Mouse (Mus musculus): ENCODE data around the gene Ppt2. TPM values are rescaled to one million over a fixed set of nuclear protein-coding genes. Genes with fewer than 3 reads are reported as not detected.

The Ppt2 gene
- polyA plus RNA-seq, 1 experiment from 2014 or later: 26.4 TPM

DNA sequence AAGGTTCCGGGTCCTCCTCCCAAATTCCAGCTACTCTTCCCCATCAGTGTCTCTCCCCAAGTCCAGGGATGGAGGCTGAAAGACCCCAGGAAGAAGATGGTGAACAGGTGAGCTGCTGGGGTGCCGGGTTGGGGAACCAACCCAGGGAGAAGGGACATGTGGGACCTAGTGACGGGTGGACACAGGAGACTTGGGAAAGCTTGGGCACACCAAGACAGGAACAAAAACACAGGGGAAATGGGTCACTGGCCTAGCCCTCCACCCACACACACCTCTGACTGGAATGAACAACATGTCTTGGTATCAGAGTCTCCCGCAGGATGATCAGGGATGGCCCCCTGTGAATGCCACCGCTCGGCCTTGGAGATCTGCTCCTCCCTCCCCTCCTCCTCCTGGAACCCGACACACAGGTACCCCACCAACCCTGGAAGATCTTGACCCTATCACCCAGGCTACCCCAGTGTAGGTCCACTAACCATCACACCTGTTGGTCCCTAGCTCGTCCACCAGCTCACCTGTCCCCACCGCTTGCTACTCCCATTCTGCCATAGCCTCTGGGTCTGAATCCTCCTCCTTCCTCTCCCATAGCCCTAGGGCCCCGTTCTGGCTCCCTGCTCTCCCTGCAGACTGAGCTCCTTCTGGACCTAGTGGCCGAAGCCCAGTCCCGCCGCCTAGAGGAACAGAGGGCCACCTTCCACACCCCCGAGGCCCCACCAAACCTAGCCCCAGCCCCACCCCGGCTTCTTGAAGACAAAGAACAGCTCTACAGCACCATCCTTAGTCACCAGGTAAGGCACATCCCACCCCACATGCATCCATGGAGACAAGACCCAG is 37.9 kb downstream of the Ppt2 start:
- no peak for ATAC-seq (ENCODE audit: low FRiP score)
- H3K9me3 ChIP-seq (ENCODE audit: control insufficient read depth, low read length): no peaks in the 10 kb centered on the region
- H3K4me1 ChIP-seq (ENCODE audit: control insufficient read depth, insufficient read depth, low read length): peaks cover 65% of the 10 kb centered on the region
- WGBS: 64% methylated on average over 15 of the region's 15 CpGs
- no peak overlapping the region for H3K4me3 ChIP-seq (ENCODE audit: low read depth, low read length)
- H3K27ac ChIP-seq (ENCODE audit: low read depth, low read length): peak overlapping the region; percentile 97
- peak overlapping the region; percentile 96; the same call in 1 of the 2 replicates for H3K9ac ChIP-seq (ENCODE audit: low read length)
- no peak for DNase-seq (ENCODE audit: low spot score, missing footprints)
- H3K27me3 ChIP-seq (ENCODE audit: control insufficient read depth, insufficient read depth, low read length): no peaks in the 10 kb centered on the region
- peak overlapping the region; percentile 82; the same call in 1 of the 2 replicates for H3K4me2 ChIP-seq
- H3K36me3 ChIP-seq (ENCODE audit: control insufficient read depth, insufficient read depth, low read length): peaks cover 3% of the 10 kb centered on the region; the same call in 1 of the 2 replicates

DNA sequence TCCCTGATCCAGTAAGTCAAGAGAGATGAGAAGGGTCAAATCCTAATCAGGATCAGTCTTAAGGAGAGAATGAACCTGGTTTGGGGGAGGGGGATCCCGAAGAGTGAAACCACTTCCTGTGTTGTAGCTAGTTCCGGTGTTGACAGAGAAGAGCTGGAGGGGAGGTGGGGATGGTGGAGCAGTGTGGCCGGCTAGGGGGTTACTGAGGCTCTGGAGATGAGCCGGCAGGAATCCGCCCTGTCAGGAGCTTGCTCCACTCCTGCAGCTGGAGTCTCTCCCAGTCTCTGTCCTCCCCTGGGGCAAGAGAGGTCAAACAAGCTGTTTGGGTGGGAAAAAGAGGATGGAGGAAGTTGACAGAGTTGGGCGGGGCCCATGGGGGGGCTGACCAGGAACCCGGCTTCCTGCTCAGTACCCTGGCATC is 38.6 kb downstream of the Ppt2 start, which contains the start of gene Gpsm3:
Gene Gpsm3 (plus strand): TSS at position 126 of the 421 bp plus-strand sequence.
- H3K4me1 ChIP-seq (ENCODE audit: control insufficient read depth, insufficient read depth, low read length): peaks cover 59% of the 10 kb centered on the region
- 30% methylated on average over 7 of the region's 7 CpGs for WGBS
- peak within 1 kb of the TSS; percentile 96; the same call in 1 of the 2 replicates for H3K9ac ChIP-seq (ENCODE audit: low read length)
- ATAC-seq (ENCODE audit: low FRiP score): no peak
- no peak for DNase-seq (ENCODE audit: low spot score, missing footprints)
- H3K4me2 ChIP-seq: peak within 1 kb of the TSS; percentile 82; the same call in 1 of the 2 replicates
- H3K9me3 ChIP-seq (ENCODE audit: control insufficient read depth, low read length): no peaks in the 10 kb centered on the region
- peak within 1 kb of the TSS; percentile 97 for H3K27ac ChIP-seq (ENCODE audit: low read depth, low read length)
- no peak within 1 kb of the TSS for H3K4me3 ChIP-seq (ENCODE audit: low read depth, low read length)
- H3K36me3 ChIP-seq (ENCODE audit: control insufficient read depth, insufficient read depth, low read length): no peaks in the 10 kb centered on the region; the same call in none of the 2 replicates
- no peaks in the 10 kb centered on the region for H3K27me3 ChIP-seq (ENCODE audit: control insufficient read depth, insufficient read depth, low read length)

DNA sequence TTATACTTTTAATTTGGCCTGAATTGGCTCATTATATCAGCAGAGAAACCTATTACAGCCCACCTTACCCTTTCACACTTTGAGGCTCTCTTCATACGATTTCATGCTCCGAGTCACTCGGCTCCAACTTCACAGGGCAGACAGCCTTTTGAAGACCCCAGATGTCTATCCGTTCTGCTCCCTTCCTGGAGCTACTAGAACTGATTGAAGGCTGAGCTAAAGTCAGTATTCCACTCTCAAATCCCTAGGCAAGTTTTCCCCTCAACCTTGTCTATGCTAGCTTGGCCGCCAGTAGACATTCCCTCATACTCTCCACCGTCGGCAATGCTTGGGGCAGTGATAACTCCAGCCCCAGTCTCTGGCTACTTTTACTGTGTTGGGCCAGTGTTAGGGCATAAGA is 39.1 kb downstream of the Ppt2 start:
- 49% methylated on average over 7 of the region's 7 CpGs for WGBS
- no peak overlapping the region for H3K4me3 ChIP-seq (ENCODE audit: low read depth, low read length)
- H3K27me3 ChIP-seq (ENCODE audit: control insufficient read depth, insufficient read depth, low read length): no peaks in the 10 kb centered on the region
- H3K9ac ChIP-seq (ENCODE audit: low read length): no peak overlapping the region
- no peak overlapping the region for H3K4me2 ChIP-seq
- peaks cover 55% of the 10 kb centered on the region for H3K4me1 ChIP-seq (ENCODE audit: control insufficient read depth, insufficient read depth, low read length)
- no peaks in the 10 kb centered on the region for H3K9me3 ChIP-seq (ENCODE audit: control insufficient read depth, low read length)
- ATAC-seq (ENCODE audit: low FRiP score) (no peak), DNase-seq (ENCODE audit: low spot score, missing footprints) (no peak)
- H3K27ac ChIP-seq (ENCODE audit: low read depth, low read length): peak overlapping the region; percentile 11; the same call in 1 of the 2 replicates
- no peaks in the 10 kb centered on the region; the same call in none of the 2 replicates for H3K36me3 ChIP-seq (ENCODE audit: control insufficient read depth, insufficient read depth, low read length)

DNA sequence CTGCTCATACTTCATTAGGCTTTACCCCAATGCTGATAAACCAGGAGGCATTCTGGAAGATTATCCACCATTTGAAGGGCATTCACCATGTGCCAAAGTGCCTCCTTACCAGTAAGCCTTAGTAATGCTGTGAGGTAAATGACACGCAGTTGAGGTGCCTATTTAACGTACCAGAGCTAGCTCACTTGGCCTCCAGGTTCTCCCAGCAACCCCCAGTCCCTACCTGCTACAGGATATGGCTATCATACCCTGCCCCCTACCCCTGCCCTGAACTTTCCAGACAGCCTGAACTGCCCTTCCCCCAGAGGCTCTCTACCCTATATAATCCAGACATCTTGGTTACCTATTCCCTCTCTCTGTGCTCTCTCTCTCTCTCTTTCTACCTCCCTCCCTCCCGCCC is 39.5 kb downstream of the Ppt2 start:
- H3K27ac ChIP-seq (ENCODE audit: low read depth, low read length): no peak overlapping the region; the same call in 1 of the 2 replicates
- H3K4me2 ChIP-seq: no peak overlapping the region
- DNase-seq (ENCODE audit: low spot score, missing footprints) (no peak), ATAC-seq (ENCODE audit: low FRiP score) (no peak)
- H3K9ac ChIP-seq (ENCODE audit: low read length): no peak overlapping the region
- WGBS: 63% methylated on average over 3 of the region's 3 CpGs
- H3K9me3 ChIP-seq (ENCODE audit: control insufficient read depth, low read length): no peaks in the 10 kb centered on the region
- H3K4me1 ChIP-seq (ENCODE audit: control insufficient read depth, insufficient read depth, low read length): peaks cover 50% of the 10 kb centered on the region
- no peak overlapping the region for H3K4me3 ChIP-seq (ENCODE audit: low read depth, low read length)
- H3K27me3 ChIP-seq (ENCODE audit: control insufficient read depth, insufficient read depth, low read length): no peaks in the 10 kb centered on the region
- H3K36me3 ChIP-seq (ENCODE audit: control insufficient read depth, insufficient read depth, low read length): no peaks in the 10 kb centered on the region; the same call in 1 of the 2 replicates

DNA sequence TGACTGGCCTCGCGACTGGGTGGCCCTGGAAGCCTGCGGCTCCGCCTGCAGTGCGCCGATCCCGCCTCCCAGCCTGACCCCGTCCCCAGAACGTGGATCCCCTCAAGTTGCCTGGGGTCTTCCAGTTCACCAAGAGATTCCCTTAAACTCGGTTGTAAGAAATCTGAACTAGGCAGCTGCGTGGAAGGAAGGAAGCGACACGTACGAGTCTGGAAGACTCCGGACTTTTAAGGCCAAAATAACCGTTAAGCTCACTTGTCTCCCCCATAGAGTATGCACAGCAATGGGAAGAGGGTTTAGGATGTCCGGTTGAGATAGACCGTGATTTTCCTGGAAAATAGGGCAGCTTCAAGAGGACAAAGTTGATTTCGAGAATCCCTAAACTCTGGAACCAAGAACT is 40.5 kb downstream of the Ppt2 start:
- no peak for ATAC-seq (ENCODE audit: low FRiP score)

DNA sequence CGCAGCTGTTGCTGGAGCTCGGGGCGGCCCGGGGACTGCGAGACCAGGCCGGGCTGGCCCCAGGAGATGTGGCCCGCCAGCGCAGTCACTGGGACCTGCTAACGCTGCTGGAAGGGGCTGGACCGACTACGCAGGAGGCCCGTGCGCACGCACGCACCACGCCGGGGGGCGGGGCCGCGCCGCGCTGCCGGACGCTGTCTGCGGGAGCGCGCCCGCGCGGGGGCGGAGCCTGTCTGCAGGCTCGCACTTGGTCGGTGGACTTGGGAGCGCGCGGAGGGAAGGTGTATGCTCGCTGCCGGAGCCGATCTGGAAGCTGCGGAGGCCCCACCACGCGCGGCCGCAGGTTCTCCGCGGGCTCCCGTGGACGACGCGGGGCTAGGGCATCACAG is 40.9 kb downstream of the Ppt2 start:
- peak overlapping the region; percentile 99 for H3K27ac ChIP-seq (ENCODE audit: low read depth, low read length)

More for the DNA sequence above, 40.5 kb downstream of the Ppt2 start:
- peaks cover 45% of the 10 kb centered on the region for H3K4me1 ChIP-seq (ENCODE audit: control insufficient read depth, insufficient read depth, low read length)
- DNase-seq (ENCODE audit: low spot score, missing footprints): no peak
- H3K9ac ChIP-seq (ENCODE audit: low read length): peak overlapping the region; percentile 79
- H3K4me3 ChIP-seq (ENCODE audit: low read depth, low read length): peak overlapping the region; percentile 45
- 4% methylated on average over 19 of the region's 19 CpGs for WGBS
- peak overlapping the region; percentile 90 for H3K4me2 ChIP-seq
- peak overlapping the region; percentile 99 for H3K27ac ChIP-seq (ENCODE audit: low read depth, low read length)
- no peaks in the 10 kb centered on the region; the same call in 1 of the 2 replicates for H3K36me3 ChIP-seq (ENCODE audit: control insufficient read depth, insufficient read depth, low read length)
- H3K27me3 ChIP-seq (ENCODE audit: control insufficient read depth, insufficient read depth, low read length): no peaks in the 10 kb centered on the region
- H3K9me3 ChIP-seq (ENCODE audit: control insufficient read depth, low read length): no peaks in the 10 kb centered on the region

DNA sequence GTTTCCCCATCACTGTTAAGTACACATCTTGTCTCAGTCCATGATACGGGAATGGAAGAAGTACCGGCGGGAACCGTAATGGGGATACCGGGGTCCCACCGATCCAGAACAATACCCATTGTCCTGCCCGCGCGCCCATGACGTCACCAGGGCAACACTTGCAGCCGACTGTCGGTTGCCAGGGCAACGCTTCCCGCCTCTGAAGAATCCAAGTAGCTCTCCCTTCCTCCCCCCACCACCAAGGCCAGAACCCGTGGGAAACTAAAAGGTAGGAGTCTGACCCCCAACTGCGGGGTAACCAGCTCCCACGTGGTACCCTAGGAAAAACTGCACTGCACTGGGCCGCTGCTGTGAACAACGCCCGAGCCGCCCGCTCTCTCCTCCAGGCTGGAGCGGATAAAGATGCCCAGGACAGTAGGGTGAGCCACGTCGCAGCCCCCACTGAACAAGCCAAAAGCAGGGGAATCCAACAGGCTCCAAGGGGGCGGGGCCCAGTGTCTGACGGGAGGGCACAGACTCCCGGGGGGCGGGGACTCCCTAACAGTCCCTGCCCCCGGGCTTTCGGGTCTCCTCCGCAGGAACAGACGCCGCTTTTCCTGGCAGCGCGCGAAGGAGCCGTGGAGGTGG is 41.4 kb downstream of the Ppt2 start:
- Histone ChIP-seq H3K27me3 (ENCODE audit: control insufficient read depth, insufficient read depth, low read length) (no peaks in the 10 kb centered on the region), H3K4me3 (ENCODE audit: low read depth, low read length) (peak overlapping the region; percentile 45), H3K27ac (ENCODE audit: low read depth, low read length) (peak overlapping the region; percentile 99), H3K4me1 (ENCODE audit: control insufficient read depth, insufficient read depth, low read length) (peaks cover 45% of the 10 kb centered on the region), H3K4me2 (peak overlapping the region; percentile 90), H3K9ac (ENCODE audit: low read length) (peak overlapping the region; percentile 79), H3K36me3 (ENCODE audit: control insufficient read depth, insufficient read depth, low read length) (no peaks in the 10 kb centered on the region; the same call in 1 of the 2 replicates), H3K9me3 (ENCODE audit: control insufficient read depth, low read length) (no peaks in the 10 kb centered on the region)
- DNase-seq (ENCODE audit: low spot score, missing footprints) (peak; percentile 99), ATAC-seq (ENCODE audit: low FRiP score) (peak; percentile 82)
- WGBS: under 1% methylated on average over 38 of the region's 38 CpGs

More for the DNA sequence above, 40.9 kb downstream of the Ppt2 start:
- Histone ChIP-seq H3K4me1 (ENCODE audit: control insufficient read depth, insufficient read depth, low read length) (peaks cover 45% of the 10 kb centered on the region), H3K9ac (ENCODE audit: low read length) (peak overlapping the region; percentile 79), H3K27me3 (ENCODE audit: control insufficient read depth, insufficient read depth, low read length) (no peaks in the 10 kb centered on the region), H3K36me3 (ENCODE audit: control insufficient read depth, insufficient read depth, low read length) (no peaks in the 10 kb centered on the region; the same call in 1 of the 2 replicates), H3K4me2 (peak overlapping the region; percentile 90), H3K9me3 (ENCODE audit: control insufficient read depth, low read length) (no peaks in the 10 kb centered on the region), H3K4me3 (ENCODE audit: low read depth, low read length) (peak overlapping the region; percentile 45)
- under 1% methylated on average over 47 of the region's 50 CpGs for WGBS
- peak; percentile 83 for ATAC-seq (ENCODE audit: low FRiP score)
- peak; percentile 100 for DNase-seq (ENCODE audit: low spot score, missing footprints)

DNA sequence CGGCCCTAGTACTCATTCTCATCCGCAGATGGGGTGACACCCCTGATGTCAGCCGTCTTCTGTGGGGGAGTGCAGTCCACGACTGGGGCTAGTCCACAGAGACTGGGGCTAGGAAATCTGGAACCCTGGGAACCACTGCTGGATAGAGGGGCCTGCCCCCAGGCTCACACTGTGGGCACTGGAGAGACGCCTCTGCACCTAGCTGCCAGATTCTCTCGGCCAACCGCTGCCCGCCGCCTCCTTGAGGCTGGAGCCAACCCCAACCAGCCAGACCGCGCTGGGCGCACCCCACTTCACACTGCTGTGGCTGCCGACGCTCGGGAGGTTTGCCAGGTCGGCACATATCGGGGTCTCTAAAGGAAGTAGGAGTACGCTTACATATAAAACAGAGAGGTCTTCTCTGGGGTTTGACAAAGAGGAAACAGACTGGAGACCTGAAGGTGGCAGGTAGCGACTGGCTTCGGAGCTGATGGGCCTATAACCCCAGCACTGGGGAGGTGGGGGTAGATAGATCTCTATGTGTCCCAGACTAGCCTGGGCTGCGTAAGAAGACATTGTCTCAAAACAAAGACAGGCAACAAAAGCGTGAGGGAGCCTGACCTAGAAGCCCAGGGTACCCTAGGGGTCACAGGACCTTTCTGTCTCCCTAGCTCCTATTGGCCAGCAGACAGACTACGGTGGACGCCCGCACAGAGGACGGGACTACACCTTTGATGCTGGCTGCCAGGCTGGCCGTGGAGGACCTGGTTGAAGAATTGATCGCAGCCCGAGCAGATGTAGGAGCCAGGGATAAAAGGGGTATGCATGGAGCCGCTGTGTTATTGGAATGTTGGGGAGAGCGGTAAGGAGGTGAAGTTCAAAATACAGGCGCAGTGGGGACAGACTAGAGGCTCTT is 42.2 kb downstream of the Ppt2 start:
- Histone ChIP-seq H3K36me3 (ENCODE audit: control insufficient read depth, insufficient read depth, low read length) (no peaks in the 10 kb centered on the region; the same call in 1 of the 2 replicates), H3K27ac (ENCODE audit: low read depth, low read length) (peak overlapping the region; percentile 99), H3K4me1 (ENCODE audit: control insufficient read depth, insufficient read depth, low read length) (peaks cover 39% of the 10 kb centered on the region), H3K4me2 (peak overlapping the region; percentile 90), H3K9me3 (ENCODE audit: control insufficient read depth, low read length) (no peaks in the 10 kb centered on the region), H3K4me3 (ENCODE audit: low read depth, low read length) (peak overlapping the region; percentile 45), H3K27me3 (ENCODE audit: control insufficient read depth, insufficient read depth, low read length) (no peaks in the 10 kb centered on the region), H3K9ac (ENCODE audit: low read length) (peak overlapping the region; percentile 79)
- 16% methylated on average over 32 of the region's 32 CpGs for WGBS
- ATAC-seq (ENCODE audit: low FRiP score) (peak; percentile 34), DNase-seq (ENCODE audit: low spot score, missing footprints) (peak; percentile 96)

All from midbrain, embryonic 11.5 days (tissue).